Mouse (Mus musculus): ENCODE data around the gene Rasgrp4.

- TF ChIP-seq POLR2A (IDR thresholded peaks at IDR 0.05; ENCODE audit: control insufficient read depth, low read depth, low read length) (no peak), CTCF (IDR thresholded peaks at IDR 0.05; ENCODE audit: control insufficient read depth, insufficient read depth, insufficient replicate concordance, low read depth, low read length) (no peak)
Measured at GRCm38 (mm10) chr7:29158264-29158663, 23.6 kb downstream of the Rasgrp4 start.
